Mouse (Mus musculus) limb, embryonic 11.5 days (tissue): Measurements from ENCODE around the gene Grip1. TPM values are rescaled to one million over a fixed set of nuclear protein-coding genes. Genes with fewer than 3 reads are reported as not detected.

Source experiments
- ATAC-seq: fragments of 200-750 bp; cut with Nextera tagmentation; 2 replicates; pipeline ENCODE4 v1.8.0; 2017; ENCODE audit warnings: low read depth; ENCODE audit not compliant: insufficient number of reproducible peaks, low FRiP score, low TSS enrichment
- DNase-seq: peaks from one replicate; pipeline ENCODE4 v3.0.0-alpha.2; 2015; ENCODE audit warnings: low spot score
- H3K27ac ChIP-seq: fragments of 300-500 bp; sonication (generic); replicated peaks from 2 replicates; pipeline ENCODE4 v1.5.1; 2014; ENCODE audit warnings: low read depth, mild to moderate bottlenecking, low read length
- H3K27me3 ChIP-seq: fragments of 300-500 bp; sonication (generic); 2 replicates; pipeline ENCODE4 v1.6.1; 2014; ENCODE audit warnings: mild to moderate bottlenecking, low read length, mixed read lengths; ENCODE audit not compliant: control insufficient read depth, insufficient read depth
- H3K36me3 ChIP-seq: fragments of 300-500 bp; sonication (generic); 2 replicates; pipeline ENCODE4 v1.6.1; 2014; ENCODE audit warnings: mild to moderate bottlenecking, low read length, moderate library complexity, mixed read lengths; ENCODE audit not compliant: control insufficient read depth, insufficient read depth
- H3K4me1 ChIP-seq: fragments of 300-500 bp; sonication (generic); 2 replicates; pipeline ENCODE4 v1.6.1; 2014; ENCODE audit warnings: low read length, mixed read lengths; ENCODE audit not compliant: control insufficient read depth, insufficient read depth
- H3K4me2 ChIP-seq: fragments of 300-500 bp; sonication (generic); 2 replicates; pipeline ENCODE4 v1.6.1; 2014; ENCODE audit warnings: low read depth, mild to moderate bottlenecking, moderate library complexity; ENCODE audit not compliant: severe bottlenecking
- H3K4me3 ChIP-seq: fragments of 300-500 bp; sonication (generic); 2 replicates; pipeline ENCODE4 v1.5.1; 2014; ENCODE audit warnings: low read depth, low read length
- H3K9ac ChIP-seq: fragments of 300-500 bp; sonication (generic); 2 replicates; pipeline ENCODE4 v1.6.1; 2014; ENCODE audit warnings: mild to moderate bottlenecking, low read length
- H3K9me3 ChIP-seq: fragments of 300-500 bp; sonication (generic); 2 replicates; pipeline ENCODE4 v1.6.1; 2016; ENCODE audit warnings: low read length; ENCODE audit not compliant: control insufficient read depth
- WGBS: fragments of 180-500 bp; shearing (Covaris S2); extraction: QIAGEN DNeasy Blood & Tissue Kit; methylation state at CpG from one replicate; pipeline ENCODE4 v1.1.7; 2014; 5-methylcytosine and 5-hydroxymethylcytosine counted together
- polyA plus RNA-seq: library from polyadenylated mRNA; unstranded; fragments of >200 nt; fragmentation: Nextera tagmentation; extraction: Ambion mirVana; gene quantifications from 2 replicates; pipeline ENCODE4 v1.2.1, GENCODE M21; 2014

Grip1 gene
- polyA plus RNA-seq, 1 experiment from 2014 or later, result 3.7 TPM

GRCm38 (mm10) chr10:120035211-120035733 is 581.6 kb downstream of the Grip1 start:
- H3K9me3 ChIP-seq, result no peaks in the 10 kb centered on the region
- H3K4me3 ChIP-seq, result no peak overlapping the region
- DNase-seq (no peak), ATAC-seq (no peak)
- no peaks in the 10 kb centered on the region for H3K27me3 ChIP-seq
- no peaks in the 10 kb centered on the region for H3K36me3 ChIP-seq
- no peak overlapping the region for H3K4me2 ChIP-seq
- WGBS, result 62% methylated on average over 15 of the region's 15 CpGs
- H3K27ac ChIP-seq, result no peak overlapping the region
- H3K9ac ChIP-seq, result no peak overlapping the region
- no peaks in the 10 kb centered on the region for H3K4me1 ChIP-seq

GRCm38 (mm10) chr10:120035824-120036223 is 582.2 kb downstream of the Grip1 start:
- Histone ChIP-seq H3K9me3 (no peaks in the 10 kb centered on the region), H3K4me3 (no peak overlapping the region), H3K27me3 (no peaks in the 10 kb centered on the region), H3K27ac (no peak overlapping the region), H3K4me1 (no peaks in the 10 kb centered on the region), H3K9ac (no peak overlapping the region), H3K36me3 (no peaks in the 10 kb centered on the region), H3K4me2 (no peak overlapping the region)
- 80% methylated on average over 6 of the region's 6 CpGs for WGBS
- ATAC-seq (no peak), DNase-seq (no peak)

- H3K9ac ChIP-seq, result no peak overlapping the region
- H3K4me1 ChIP-seq, result no peaks in the 10 kb centered on the region
Observed at GRCm38 (mm10) chr10:120038194-120038593, 584.6 kb downstream of the Grip1 start.

GRCm38 (mm10) chr10:120044237-120044636 is 590.6 kb downstream of the Grip1 start:
- 93% methylated on average over 6 of the region's 6 CpGs for WGBS
- ATAC-seq (no peak), DNase-seq (no peak)
- no peak overlapping the region for H3K27ac ChIP-seq
- no peak overlapping the region for H3K9ac ChIP-seq
- H3K4me3 ChIP-seq, result no peak overlapping the region
- no peak overlapping the region for H3K4me2 ChIP-seq
- H3K36me3 ChIP-seq, result no peaks in the 10 kb centered on the region
- no peaks in the 10 kb centered on the region for H3K4me1 ChIP-seq
- no peaks in the 10 kb centered on the region for H3K9me3 ChIP-seq
- H3K27me3 ChIP-seq, result no peaks in the 10 kb centered on the region

More at GRCm38 (mm10) chr10:120038194-120038593, 584.6 kb downstream of the Grip1 start:
- Histone ChIP-seq H3K4me3 (no peak overlapping the region), H3K9me3 (no peaks in the 10 kb centered on the region), H3K4me2 (no peak overlapping the region), H3K36me3 (no peaks in the 10 kb centered on the region), H3K27me3 (no peaks in the 10 kb centered on the region), H3K27ac (no peak overlapping the region)
- WGBS, result 97% methylated on average over 5 of the region's 5 CpGs
- DNase-seq (no peak), ATAC-seq (no peak)

- Histone ChIP-seq H3K9ac (no peak overlapping the region), H3K4me3 (no peak overlapping the region), H3K27me3 (no peaks in the 10 kb centered on the region), H3K4me2 (no peak overlapping the region), H3K4me1 (no peaks in the 10 kb centered on the region), H3K9me3 (no peaks in the 10 kb centered on the region), H3K36me3 (no peaks in the 10 kb centered on the region), H3K27ac (no peak overlapping the region)
- no peak for DNase-seq
- WGBS, result 86% methylated on average over 2 of the region's 2 CpGs
- no peak for ATAC-seq
Observed at GRCm38 (mm10) chr10:120044714-120045234, 591.1 kb downstream of the Grip1 start.

- Histone ChIP-seq H3K27ac (no peak overlapping the region), H3K4me3 (no peak overlapping the region)
Observed at GRCm38 (mm10) chr10:120060579-120061237, 607.1 kb downstream of the Grip1 start.

GRCm38 (mm10) chr10:120061238-120062130 is 607.9 kb downstream of the Grip1 start:
- 81% methylated on average over 24 of the region's 24 CpGs for WGBS
- no peak for DNase-seq

More at GRCm38 (mm10) chr10:120060579-120061237, 607.1 kb downstream of the Grip1 start:
- H3K27me3 ChIP-seq, result no peaks in the 10 kb centered on the region
- no peaks in the 10 kb centered on the region for H3K36me3 ChIP-seq
- ATAC-seq (no peak; the same call in 1 of the 2 replicates), DNase-seq (no peak)
- H3K9me3 ChIP-seq, result no peaks in the 10 kb centered on the region
- H3K9ac ChIP-seq, result no peak overlapping the region
- 86% methylated on average over 10 of the region's 10 CpGs for WGBS
- no peak overlapping the region for H3K4me2 ChIP-seq
- no peaks in the 10 kb centered on the region for H3K4me1 ChIP-seq

GRCm38 (mm10) chr10:120064424-120064823 is 610.8 kb downstream of the Grip1 start:
- Histone ChIP-seq H3K27ac (no peak overlapping the region), H3K4me2 (no peak overlapping the region), H3K27me3 (no peaks in the 10 kb centered on the region), H3K9ac (no peak overlapping the region), H3K4me1 (no peaks in the 10 kb centered on the region), H3K9me3 (no peaks in the 10 kb centered on the region), H3K4me3 (no peak overlapping the region), H3K36me3 (no peaks in the 10 kb centered on the region)
- DNase-seq (peak; percentile 75), ATAC-seq (no peak)
- 21% methylated on average over 5 of the region's 5 CpGs for WGBS

More at GRCm38 (mm10) chr10:120061238-120062130, 607.9 kb downstream of the Grip1 start:
- ATAC-seq, result peak; percentile 51
- Histone ChIP-seq H3K4me2 (no peak overlapping the region), H3K36me3 (no peaks in the 10 kb centered on the region), H3K9me3 (no peaks in the 10 kb centered on the region), H3K4me3 (no peak overlapping the region), H3K4me1 (no peaks in the 10 kb centered on the region), H3K9ac (no peak overlapping the region), H3K27me3 (no peaks in the 10 kb centered on the region), H3K27ac (no peak overlapping the region)
